Mouse (Mus musculus): ENCODE measurements at regions not wholly inside any gene's neighbourhood (a gene's known extent, or its start where the extent isn't known, plus 50 kb on each side); places are given as distances from the start of the nearest gene placed in this dataset.
"Not testable (repeated sequence)": the region's sequence is repeated elsewhere in the genome, so short reads cannot be mapped to it uniquely, and the experiment has no call there.

- in situ Hi-C loops (cut with MboI, MseI), result no loop called here
Measured at GRCm38 (mm10) chr12:29280081-29280788, 247.9 kb upstream of the Myt1l start.

DNA sequence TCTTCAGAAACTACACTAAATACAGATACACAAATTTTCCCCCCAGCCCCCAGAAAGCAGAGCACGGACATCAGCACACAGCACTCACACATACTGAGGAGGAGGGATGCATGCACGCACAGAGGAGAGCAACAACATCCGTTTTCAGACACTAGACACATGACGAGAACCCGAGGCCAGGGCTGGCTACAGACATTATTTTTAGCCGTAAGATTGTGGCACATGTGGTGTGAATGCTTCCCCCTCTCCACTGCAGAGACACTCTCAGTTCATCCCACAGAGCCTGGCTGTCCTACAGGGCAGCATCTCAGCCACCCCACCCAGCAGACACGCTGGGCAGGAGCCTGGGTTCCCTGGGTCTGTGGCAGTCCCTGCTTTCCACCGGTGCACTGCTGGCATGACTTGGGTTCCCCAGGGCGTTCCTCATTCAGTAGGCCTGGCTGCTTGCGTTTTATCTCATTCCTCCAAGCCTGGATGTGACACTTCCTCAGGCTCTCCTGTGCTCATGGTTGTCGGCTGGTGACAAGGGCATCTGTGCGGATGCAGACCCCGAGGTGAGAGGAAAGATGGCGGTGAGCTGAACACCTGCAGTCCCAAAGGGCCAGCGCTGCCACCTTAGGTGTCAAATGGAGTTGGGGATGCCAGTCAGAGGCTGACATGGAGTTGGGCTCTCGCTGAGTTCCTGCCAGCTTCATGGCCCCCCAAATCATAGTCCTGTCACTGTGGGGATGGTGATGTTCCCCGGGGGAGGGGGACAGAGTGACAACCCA is 247.1 kb upstream of the Myt1l start:
- in situ Hi-C loops (cut with MboI, MseI), result no loop called here

DNA sequence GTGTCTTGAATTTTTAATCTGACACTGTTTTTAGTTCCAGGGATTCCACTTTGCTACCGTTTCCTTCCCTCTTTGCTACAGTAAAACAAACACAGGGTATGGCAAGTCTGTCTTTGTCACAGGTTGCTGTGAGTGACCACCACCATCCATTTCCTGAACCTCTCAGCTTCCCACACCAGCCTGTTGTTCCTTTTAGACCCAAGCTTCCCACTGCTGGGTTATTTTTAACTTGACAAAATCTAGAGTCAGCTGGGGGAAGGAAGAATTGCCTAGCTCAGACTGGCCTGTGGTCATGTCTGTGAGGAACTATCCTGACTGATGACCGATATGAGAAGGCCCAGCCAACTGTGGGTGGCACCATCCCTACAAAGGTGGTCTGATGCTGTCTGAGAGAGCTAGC is 239.4 kb upstream of the Myt1l start:
- in situ Hi-C loops (cut with MboI, MseI), result no loop called here

GRCm38 (mm10) chr12:29290591-29291351 is 237.4 kb upstream of the Myt1l start:
- in situ Hi-C loops (cut with MboI, MseI), result no loop called here

DNA sequence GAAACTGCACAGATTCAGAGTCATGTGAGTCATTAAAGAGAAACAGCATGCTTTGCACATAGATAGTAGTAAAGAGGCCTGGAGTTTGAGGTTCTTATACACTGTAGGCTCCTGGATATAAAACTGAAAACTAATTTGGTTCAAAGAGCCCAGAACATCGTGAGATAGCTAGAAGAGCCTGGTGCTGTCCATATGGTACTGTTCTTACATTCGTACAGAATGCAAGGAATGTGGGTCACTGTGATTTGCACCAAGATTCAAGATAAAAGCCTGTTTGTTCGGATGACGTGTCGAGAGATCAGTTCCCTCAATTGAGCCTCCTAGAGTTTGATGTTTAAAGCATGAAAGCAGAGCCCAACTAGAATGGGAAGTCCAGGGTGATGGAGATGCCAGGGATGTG is 230.2 kb upstream of the Myt1l start:
- in situ Hi-C loops (cut with MboI, MseI), result no loop called here

DNA sequence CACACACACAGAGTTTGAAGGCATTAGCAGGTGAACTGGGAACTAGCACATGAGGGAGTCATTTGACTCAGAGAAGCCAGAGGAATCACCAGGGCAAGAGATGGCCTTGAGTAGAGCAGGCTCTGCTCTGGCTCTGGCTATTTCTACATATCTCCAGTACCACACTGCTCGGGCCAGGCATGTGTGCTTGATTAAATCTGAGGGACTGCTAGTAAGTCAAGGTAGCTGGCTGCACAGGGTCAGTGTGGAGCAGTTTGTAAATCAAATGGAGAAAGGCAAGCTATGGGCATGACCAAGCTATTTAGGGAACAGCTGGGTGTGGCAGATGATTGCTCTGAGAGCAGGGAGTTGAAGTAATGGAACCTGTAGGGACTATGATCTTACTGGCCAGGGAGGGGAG is 212.5 kb upstream of the Myt1l start:
- in situ Hi-C loops (cut with MboI, MseI), result loop anchor here (25.0 kb wide), 1 partner anchor 728 kb away; the partner anchor contains the start of gene Allc

DNA sequence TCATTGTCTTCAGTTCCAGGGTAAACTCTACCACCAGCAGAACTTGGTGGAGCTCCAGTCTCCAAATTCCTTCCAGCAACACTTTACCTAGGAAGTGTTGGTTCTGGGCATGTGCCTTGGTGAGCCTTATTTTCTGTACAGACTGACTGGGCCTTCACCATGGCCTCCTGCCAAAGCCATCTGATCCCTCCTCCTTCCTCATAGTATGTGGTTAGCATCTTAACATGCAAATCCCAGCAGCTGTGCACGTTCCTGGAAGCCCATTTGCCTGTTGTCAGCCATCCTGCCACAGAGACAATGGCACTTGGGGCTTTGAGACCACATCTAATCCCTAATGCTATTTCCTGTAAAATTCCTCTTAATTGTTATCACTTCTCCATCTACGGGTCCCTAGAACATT is 206.7 kb upstream of the Myt1l start:
- in situ Hi-C loops (cut with MboI, MseI), result loop anchor here (25.0 kb wide), 1 partner anchor 734 kb away; the partner anchor contains the start of gene Allc

GRCm38 (mm10) chr12:29323534-29323933 is 204.7 kb upstream of the Myt1l start:
- in situ Hi-C loops (cut with MboI, MseI), result loop anchor here (25.0 kb wide), 1 partner anchor 736 kb away; the partner anchor contains the start of gene Allc

DNA sequence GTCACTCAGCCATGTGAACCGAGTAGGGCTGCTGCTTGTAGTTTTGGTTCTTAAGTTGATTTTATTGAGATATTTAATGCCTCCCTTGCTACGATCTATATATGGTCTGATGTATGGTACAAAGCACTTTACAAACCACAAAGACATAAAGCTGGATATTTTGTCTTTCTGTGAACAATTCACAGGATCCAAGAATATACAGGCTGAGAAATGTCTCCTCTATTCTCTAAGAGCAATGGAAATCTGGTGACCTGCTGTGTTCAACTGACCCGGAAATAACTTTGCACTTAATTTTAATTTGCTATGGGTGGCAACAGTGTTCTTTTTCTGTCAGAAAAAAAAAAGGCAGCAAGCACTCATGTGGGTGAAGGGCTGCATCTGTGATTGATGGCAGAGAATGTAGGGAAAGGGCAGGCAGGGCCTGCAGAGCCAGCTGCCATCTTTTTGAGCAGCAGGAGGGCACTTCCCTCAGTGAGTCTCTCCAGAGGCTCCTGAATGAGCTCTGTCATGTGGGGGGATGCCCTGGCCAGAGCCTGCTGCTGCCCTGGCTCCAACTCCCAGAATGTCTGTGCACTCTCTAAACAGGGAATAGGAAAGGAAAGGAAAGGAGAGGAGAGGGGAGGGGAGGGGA is 192.2 kb upstream of the Myt1l start:
- in situ Hi-C loops (cut with MboI, MseI), result no loop called here

DNA sequence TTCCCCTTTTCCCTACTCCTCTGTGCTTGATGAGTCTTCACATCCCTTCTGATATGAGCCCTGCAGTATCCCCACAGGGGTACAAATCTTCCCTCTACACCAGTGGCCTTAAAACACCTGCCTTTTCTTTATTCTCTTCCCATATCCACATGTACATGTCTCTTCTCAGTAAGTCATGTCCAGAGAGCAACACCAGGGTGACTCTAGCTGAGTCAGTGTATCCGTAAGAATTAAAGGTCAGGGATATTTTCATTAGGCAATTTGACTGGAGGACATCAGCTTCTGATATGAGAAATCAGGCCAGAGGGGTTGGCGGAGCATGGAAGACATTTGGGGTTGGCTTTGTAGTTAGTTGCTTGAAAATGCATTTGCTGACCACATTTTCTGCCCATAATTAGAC is 190.8 kb upstream of the Myt1l start:
- in situ Hi-C loops (cut with MboI, MseI), result no loop called here

DNA sequence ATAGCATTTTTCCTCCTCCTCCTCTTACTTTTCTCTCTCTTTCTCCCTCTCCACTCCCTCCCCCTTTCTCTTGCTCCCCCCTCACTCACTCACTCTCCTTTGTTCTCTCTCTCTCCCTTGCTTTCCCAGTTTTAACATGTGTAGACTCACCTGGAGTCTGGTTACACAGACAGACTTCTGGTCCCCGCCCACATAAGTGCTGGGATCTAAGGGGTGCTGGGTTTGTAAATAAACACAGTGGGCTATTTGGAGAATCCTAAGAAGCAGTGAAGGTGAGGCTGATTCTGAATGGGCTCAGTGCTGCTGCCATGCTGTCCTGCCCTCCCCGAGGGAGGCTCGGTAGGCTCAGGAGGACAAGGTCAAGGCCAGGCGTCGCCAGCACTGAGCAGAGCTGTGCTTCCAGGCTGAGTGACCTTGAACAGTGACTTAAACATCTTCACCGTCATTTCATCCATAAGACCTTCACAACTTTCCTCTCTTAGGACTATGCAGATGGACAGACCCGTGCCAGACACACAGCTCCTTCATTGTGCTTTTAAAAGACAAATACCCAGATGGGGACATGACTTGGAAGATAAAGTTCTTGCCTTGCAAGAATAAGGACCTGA is 186.7 kb upstream of the Myt1l start:
- in situ Hi-C loops (cut with MboI, MseI), result no loop called here

- in situ Hi-C loops (cut with MboI, MseI), result no loop called here
Measured at GRCm38 (mm10) chr12:29343147-29343852, 184.9 kb upstream of the Myt1l start.

DNA sequence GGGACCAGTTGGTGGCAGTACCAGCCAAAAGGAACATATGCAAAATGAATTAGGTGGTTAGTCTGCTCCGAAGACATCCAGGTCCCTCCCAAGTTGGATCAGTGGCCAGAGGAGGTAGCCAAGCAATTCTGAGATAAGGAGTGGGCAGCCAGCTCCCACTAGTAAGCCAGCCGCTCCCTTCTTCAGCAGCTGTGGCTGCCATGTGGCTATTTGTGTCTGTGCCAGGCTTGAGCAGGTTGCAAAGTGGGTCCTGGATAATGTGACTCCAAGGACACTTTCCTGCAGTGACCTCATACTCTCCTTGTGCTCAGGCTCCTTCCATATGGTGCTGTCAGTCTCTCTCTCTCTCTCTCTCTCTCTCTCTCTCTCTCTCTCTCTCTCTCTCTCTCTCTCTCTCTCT is 179.5 kb upstream of the Myt1l start:
- in situ Hi-C loops (cut with MboI, MseI), result no loop called here

GRCm38 (mm10) chr12:29349146-29349850 is 178.9 kb upstream of the Myt1l start:
- in situ Hi-C loops (cut with MboI, MseI), result no loop called here

GRCm38 (mm10) chr12:29353777-29354496 is 174.2 kb upstream of the Myt1l start:
- in situ Hi-C loops (cut with MboI, MseI), result no loop called here

GRCm38 (mm10) chr12:29354816-29355215 is 173.4 kb upstream of the Myt1l start:
- in situ Hi-C loops (cut with MboI, MseI), result no loop called here

- in situ Hi-C loops (cut with MboI, MseI), result no loop called here
Measured at GRCm38 (mm10) chr12:29356681-29357397, 171.3 kb upstream of the Myt1l start.

GRCm38 (mm10) chr12:29361236-29361635 is 166.9 kb upstream of the Myt1l start:
- in situ Hi-C loops (cut with MboI, MseI), result no loop called here

- in situ Hi-C loops (cut with MboI, MseI), result not testable (repeated sequence)
Measured at GRCm38 (mm10) chr12:29367741-29368106, 160.5 kb upstream of the Myt1l start.
